Mouse (Mus musculus) cerebellum, adult 11-12 months (tissue): ENCODE data around the gene Mamdc2.
A peak's percentile ranks its signal among the peaks of the same experiment; 100 is the strongest.

ENCODE experiments used
- DNase-seq: peaks from one replicate; pipeline ENCODE4 v3.0.0; 2022

The Mamdc2 gene

DNA sequence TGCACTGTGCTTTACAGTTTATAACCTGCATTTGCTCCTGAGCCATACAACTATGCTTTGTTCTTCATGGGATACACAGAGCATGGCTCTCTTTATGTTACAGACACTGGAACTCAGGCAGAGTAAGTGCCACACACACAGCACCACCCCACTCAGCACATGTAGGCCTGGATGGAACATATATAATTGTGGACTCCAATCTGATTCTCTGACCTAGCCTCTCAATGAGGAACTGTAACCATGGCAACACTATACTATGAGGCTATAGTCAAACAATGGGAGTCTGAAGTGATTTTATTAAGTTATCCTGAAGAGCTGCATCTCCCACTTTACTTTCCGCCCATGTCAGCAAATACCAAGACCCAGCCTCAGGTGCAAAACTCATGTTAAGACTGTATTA is 30.6 kb downstream of the Mamdc2 start:
- no peak for DNase-seq

DNA sequence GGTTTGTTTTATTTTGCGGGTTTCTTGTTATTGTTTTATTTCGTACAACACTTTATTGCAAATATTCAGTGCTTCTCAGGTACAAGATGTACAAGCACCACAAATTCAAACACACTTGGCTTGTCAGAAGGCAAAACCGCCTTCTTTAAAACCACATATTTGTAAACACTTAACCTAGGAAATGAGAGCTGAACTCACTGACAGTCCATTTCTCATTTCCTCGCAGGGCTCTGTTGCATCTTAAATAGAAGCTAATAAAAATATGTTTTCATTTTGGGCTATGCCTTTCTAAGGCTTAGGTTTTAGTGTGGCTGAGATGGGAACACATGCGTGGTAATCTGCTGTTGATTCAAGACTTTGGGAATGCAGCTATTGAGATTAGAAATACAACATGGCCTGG is 37.4 kb downstream of the Mamdc2 start:
- no peak for DNase-seq

DNA sequence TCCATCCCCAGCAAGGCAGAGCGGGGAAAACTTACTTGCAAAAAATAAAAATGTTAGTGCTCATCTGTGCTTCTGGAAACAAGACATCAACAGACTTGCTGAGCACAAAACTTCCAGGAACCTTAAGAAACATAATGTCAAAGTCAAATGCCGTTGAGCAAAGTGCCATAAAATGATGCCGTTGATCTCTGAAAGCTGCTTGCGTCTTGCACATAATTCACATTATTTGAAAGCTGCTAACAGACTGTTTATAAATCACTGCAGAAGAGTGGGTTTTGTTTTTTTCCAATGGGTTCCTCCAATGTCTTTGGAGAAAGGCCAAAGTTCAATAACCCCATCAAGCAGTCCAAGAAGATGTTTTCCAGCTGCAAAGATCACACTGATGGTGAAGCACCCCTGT is 37.9 kb downstream of the Mamdc2 start:
- DNase-seq: no peak

DNA sequence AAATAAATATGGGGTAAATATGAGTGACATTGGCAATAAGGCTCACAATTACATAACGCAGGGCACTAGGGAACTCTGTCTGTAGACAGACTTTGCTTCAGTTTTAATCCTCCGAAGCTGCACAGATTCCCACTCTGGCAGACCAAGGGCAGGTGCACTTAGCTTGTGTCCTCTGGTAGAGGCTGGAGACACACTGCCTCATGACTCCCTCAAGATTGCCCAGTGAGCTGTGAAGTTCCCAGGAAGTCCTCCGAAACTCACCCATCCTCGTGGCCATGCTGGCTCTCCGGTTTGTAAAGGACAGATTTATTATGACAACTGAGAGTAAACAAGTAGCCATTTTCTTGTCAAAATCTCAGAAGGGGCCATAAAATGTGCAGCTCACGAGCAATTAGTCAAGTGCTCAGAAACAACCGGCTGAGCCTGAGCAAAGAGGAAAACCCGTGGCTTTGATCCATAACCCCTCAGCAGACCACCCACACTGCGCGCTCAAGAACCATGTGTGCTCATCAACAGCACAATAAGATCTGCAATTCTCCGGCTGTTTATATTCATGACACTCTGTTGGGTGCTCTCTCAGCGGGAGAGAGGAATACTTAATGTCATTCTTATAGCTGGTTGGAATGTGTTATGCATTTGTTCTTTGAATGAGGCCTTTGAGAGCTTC is 46.6 kb downstream of the Mamdc2 start:
- DNase-seq: no peak

DNA sequence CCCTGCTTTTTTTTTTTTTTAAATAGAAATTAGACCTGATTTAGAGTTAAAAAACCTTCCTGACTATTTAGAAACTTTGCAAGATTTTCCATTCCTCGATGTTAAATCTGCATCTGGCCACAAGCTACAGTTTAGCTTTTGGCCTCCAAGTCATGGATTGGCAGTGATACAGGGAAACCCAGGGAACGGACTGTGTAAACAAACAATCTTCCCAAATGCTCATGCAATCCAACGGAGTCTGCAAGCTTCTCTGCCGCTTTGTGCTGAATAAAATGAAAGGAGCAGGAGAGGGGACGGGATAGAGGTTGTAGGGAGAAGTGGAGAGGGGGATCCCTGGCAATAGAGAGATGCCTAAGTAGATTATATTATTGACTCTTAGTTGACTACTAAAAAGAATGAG is 47.8 kb downstream of the Mamdc2 start:
- DNase-seq: no peak

DNA sequence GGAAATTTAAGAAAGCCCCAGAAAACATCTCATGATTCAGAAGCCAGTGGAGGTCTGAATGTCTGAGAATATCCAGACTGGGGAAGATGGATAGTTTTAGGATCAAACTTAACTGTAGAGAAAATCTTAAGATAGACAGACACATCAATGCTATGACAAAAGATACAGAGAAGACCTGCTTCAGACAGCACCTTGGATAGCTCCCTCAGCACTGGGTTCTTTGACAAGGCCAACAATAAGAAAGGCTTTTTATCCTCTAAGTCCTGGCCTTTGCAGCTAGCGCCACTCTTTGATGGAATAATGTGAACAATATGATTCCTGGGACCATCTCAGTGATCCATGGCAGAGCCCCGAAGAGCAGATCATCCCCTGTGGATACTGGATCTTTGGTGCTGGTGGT is 52.3 kb downstream of the Mamdc2 start:
- no peak for DNase-seq

DNA sequence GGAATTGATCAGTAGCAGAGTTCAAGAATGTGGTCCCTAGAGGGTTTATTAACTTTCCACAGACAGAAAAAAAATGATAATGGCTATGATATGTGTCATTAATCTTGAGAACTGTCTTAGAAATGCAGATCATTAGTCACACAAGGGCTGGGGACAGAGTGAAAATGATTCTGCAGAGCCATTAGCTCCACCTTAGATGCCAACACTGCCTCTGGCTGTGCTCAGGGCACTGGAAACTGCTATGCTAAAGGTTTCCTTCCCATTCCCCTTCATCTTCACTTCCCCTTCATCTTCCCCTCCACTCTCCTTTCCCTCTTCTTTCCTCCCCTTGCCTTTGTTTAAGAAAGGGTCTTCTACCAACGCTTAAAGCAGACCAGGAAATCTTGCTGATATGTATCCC is 53.6 kb downstream of the Mamdc2 start:
- no peak for DNase-seq

DNA sequence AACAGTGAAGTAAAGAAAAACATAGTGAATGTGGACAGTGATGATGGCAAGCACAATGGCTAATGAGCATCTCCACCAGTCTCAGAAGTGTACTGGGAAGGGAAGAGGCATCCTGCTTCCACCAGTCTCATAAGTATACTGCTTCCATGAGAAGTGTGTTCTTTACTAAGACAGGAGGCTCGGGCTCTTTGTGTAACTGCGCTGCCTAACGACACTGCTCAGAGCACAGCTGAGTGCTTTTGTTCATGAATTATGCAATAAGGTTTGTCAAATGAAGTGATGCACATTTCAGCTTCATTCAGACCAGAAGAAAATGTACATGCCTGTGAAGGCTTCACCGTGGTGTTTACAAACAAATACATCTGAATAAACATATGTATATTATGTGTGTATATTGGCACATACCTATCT is 59.4 kb downstream of the Mamdc2 start:
- no peak for DNase-seq

DNA sequence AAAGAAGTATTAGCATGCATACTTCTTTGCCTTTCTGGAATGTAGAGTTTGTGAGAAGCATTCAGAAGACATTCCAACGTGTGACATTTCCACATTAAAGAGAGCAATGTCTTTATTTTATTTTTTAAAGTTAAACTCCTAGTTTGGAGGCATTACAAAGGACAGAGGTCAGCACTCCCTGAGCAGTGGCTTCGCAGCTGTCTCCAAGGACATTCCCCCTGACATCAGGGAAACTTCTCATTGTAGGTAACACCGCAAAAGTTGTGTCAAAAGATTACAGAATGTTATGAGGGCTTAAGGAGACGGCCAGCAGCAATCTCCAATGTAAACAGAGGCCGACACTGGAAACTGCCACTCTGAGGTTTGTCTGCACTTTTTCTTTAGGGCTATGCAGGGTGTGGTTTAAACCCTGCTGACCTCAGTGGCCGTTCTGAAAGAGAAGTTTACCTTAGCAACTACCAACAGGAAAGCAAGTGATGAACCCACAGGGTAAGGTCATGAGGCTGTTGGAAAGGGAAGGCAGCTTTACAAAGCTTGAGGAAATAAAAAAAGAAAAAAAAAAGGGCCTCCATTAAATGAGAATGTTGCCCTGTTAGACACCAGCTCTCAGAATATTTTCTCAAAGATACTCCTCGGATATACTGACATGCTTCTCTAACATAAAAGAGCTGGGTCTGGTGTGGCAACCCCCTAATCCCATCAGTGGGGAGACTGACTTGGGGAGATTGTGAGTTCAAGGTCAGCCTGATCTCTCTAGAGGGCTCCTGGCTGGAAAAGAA is 60.0 kb downstream of the Mamdc2 start:
- no peak for DNase-seq

DNA sequence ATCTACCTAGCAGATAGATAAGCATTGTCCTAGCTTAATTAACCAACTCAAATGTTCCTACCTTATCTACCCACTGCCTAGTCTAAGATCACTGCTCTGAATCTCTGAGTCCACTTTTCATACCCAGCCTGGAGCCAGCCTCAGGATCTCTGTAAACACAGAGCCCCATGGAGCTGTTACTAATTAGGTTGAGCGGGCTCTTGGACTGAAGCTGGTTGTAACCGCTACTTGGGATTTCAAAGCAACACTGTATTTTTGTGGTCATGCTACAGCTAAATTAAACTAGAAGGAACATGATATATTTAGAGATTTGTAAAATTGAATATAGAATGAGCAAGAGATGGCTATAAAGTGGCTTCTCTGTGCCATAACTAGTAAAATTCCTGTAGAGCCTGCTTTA is 65.8 kb downstream of the Mamdc2 start:
- DNase-seq: no peak

DNA sequence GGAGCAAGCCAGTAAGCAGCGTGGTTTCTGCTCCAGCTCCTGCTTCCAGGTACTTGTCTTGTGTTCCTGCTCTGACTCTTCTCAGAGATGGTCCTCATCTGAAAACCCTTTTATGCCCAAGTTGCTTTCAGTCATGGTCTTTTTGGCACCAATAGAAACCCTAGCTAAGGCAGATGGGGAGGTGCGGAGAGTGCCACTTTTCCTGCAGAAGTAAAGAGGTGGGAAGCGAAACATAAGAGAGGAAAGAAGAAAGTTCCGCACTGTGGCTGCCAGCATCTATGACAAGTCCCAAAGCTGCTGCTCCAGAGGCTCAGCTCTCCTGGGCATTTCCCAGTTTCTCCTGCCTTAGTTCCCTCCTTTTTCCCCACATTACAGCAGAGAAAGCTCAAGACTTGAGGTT is 67.3 kb downstream of the Mamdc2 start:
- DNase-seq: no peak

DNA sequence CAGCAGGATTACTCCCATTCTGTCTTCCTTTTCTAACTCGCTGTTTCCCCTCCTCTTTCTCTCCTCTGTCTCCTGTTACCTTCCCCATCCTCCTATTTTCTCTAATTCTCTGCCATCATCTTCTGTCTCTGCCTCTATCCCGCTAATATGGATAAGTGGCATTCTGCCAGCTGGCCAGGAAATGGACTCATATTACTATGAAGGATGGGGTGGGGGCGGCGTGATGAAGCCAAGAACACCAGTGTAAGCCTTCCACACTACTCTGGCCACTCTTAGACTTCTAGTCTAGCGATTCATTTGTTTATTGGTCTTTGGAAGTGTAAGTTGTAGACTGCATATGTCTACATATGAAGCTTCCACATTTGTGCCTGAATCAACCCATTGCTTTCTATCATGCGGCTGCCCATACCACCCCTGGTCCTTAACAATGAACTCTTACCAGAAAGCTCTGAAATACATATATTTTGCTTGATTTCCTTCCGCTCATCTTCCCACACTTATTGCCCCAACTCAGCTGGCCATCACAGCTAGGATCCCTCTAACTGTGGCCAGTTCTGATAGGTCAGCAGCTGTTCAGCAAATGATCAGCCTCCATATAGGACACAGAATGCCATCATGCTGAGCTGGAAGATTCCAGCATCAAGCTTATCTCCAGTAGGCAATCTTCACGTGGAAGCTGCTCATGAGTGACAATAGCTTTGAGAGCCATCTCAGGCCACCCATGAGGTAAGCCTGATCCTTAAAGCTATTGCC is 68.3 kb downstream of the Mamdc2 start:
- no peak for DNase-seq

DNA sequence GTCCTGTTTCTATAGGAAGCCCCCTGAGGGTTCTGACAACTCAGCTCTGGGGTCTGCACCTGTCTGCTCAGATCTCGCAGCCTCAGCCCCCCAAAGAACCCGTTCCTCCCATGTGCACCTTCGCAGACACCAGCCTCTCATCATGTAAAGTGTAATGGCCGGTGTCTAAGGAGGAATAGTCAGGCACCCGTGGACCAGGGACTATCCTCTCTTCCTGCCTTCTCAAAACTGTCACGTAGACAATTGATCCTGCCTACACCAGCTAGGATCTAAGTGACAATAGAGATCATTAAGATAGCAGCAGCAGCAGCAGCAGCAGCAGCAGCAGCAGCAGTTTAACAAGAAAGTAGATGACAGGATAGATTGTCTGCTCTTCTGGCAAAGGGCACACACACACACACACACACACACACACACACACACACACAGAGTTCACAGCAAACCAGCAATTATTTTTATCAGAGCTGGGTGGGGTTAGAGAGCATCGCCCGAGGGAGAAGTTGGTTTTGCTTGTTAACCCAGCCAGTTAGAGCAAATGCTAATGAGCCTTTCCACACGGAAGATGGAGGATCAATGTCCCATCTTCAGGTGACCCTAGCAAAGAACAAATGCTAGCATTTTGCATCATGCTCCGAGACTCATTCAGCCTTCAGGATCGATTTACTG is 71.6 kb downstream of the Mamdc2 start:
- DNase-seq: peak; percentile 28

DNA sequence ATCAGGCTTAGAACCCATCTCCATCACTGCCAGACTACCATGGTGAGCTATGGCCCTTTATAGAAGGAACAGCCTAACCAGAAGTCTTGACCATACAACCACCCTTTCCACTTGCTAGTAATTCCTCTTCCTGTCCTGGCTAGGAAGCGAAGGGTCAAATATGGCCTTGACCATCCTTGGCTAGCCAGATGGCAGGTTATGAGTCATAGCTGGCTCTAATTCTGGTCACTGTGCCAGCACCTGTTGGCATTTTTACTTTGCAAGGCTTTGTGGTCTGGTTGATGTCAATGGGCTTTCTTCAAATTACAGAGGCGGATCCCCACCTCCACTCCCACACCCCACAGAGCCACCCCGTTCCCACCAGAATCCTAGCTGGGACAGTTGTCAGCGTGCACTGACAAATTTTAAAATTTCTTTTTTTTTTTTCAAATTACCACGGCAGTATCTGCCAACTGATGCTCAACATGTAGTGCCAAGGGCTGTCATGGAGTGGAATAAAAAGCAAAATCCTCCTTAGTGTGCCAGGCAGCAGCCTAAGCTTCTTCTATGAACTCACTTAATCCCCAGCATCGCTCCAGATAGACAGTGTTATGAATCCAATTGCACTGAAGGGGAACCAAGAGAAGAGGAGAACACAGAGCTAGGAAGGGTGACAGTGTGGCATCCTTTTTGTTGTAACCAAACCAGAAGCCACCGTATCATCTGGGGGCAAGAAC is 73.1 kb downstream of the Mamdc2 start:
- DNase-seq: peak; percentile 94

DNA sequence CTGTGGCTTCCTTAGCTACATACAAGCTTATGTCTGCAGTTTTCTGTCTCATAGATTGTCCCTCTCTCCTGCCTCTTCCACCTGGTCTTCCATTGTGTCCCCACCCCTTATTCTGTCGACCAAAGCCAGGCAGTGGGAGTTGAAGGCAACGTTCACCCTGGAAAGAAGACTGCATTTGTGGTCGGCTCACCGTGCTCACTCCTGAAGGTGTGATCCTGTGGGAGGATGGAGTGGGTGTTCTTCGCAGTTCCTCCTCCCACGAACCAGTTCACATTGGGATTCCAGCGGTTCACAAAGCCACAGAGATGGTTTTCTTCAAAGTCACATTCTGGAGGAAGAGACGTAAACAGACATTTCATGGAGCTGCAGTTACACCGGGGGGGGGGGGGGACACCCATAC is 74.5 kb downstream of the Mamdc2 start:
- DNase-seq: peak; percentile 26

DNA sequence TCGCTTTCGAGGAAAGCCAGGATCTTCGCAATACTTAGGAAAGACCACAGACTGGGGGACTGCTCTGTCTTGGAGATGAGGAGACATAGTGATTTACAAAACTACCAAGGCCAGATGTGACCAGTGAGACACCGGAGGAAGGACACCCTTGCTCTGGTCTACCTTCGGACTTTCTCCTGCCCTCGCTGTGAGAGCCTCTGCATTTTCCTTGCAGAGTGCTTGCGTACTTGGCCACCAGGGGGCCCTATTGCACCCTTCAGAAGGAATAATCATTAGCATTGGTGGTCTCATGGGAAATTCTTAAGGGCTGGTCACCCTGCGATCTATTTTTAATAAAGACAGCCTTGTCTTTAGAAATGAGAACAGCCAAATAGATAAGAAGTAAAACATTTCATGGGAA is 75.0 kb downstream of the Mamdc2 start:
- DNase-seq: peak; percentile 42

DNA sequence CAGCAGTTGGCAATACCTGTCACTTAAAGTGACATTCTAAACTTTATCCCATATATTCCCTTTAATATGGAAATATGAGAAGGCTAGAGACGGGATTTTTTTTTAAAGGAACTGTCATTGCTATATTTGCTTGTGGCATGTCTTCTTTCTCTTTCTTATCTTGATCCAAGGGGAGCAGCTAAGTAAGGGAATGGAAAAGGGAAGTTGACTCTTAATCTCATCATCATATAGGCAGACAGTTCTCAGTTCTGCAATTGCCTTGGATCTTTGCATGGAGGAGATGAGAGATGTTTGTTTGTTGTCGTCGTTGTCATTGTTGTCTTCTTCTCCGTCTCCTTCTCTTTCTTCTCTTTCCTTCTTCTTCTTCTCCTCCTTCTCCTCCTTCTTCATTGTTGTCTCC is 79.0 kb downstream of the Mamdc2 start:
- DNase-seq: no peak

DNA sequence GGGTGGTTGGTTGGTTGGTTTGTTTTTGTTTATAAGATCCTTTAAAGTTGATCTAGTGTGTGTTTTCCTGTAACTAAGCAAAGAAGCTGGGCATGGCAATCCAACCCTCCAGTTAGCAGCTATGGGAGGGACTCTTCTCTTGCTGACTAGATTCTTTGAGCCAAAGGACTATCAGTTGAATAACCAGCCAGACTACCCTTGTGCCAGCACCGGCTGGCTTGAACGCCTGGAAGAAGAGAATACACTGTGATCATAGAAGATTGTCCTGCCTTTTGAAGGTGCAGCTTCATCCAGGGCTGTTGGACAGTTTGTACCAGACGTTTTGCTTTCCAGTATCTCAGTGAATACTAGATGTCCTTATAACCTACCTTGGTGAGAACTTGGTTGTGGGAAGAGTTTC is 86.2 kb downstream of the Mamdc2 start:
- DNase-seq: peak; percentile 28

DNA sequence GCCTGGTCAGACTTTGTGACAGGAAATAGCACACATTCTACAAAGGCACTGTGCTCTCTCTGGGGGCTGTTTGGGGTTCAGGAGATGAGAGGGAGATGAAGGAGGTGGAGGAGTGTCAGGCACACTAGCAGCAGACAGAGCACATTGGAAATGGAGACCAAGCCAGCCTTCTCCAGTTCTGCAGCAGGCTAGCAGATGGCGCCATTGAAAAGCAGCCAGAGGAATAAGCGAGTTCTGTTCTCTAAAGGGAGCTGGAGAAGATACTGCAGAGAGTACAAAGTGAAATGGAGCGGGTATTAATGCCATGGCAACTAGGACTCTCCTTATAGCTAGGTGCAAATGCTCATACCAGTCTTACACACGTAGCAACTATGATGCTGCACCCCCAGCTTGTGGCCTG is 87.1 kb downstream of the Mamdc2 start:
- DNase-seq: peak; percentile 91

DNA sequence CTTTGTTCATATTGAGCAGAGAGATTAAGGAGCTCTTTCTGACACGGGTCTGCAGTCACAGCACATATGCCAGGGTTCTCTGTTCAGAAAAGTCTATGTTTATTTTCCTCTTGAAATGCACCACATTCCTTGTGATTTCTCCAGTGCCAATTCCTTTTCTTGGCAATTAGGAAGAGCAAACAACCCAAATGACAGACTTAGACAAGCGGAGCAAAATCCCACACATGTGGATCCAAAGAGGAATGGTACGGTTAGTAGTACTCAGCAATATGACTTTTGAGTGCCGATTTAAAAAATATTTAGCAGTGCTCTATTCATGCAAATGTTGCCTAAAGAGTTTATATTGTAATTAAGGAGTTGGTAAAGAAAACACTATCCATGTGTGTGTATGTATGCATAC is 87.7 kb downstream of the Mamdc2 start:
- DNase-seq: no peak

DNA sequence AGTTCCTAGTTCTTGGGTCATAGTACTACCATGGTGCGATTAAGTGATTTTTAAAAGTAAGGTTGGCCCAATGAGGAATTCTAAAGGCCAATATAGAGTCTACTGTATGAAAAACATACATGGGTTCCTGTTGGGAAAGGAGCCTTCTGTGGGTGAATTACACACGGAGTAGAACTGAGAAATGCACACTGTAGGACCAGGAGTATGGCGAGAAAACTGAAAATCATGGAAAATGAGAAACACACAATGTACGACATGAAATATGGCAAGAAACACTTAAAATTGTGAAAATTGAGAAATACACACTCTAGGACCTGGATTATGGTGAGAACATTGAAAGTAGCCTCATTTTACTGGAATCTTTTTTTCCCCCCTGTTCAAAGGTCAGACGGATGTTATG is 91.0 kb downstream of the Mamdc2 start:
- DNase-seq: no peak

DNA sequence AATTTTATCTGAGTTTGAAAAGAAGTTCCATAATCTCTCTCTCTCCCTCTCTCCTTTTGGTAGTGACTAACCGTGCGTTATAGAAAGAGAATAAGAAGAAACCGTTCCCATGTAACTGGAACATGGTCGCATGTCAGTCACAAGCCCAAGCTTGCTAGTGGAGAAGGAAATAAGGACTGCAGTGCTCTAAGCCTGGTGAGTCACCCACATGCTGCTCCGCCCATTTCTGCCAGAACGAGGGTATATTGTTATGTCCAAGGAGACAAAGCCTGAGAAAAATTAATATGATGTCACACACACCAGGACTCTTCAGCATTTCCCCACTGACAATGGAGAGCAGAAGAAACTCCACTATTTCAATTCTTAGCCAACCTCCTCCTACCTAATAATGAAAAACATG is 93.5 kb downstream of the Mamdc2 start:
- DNase-seq: no peak

DNA sequence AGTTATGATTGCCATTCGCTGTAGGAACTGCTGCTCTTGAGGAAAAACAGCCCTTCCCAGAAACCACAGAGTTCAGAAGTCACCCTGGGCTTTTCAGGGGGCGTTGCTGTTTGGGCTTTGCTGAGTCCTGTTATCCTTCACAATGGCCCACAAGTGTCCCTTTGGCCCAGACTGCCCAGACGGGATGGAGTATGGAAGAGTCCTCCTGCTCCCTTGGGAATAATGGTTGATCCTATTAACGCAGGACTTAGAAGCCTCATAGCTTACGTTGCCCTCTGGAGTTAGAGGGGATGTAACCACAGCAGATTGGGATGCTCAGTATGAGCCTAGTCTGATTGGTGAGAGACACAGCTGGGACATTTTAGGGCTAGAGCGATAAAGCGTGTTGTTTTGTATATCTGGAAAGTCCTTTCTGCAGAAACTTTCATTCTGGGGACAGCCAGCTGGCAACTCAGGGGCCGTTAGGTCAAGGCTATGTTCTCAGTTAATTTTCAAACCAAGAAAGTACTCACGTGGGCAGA is 94.3 kb downstream of the Mamdc2 start:
- DNase-seq: no peak
